Mouse (Mus musculus): Measurements from ENCODE around the gene Cbln3. TPM values are rescaled to one million over a fixed set of nuclear protein-coding genes. Genes with fewer than 3 reads are reported as not detected.

Gene Cbln3
- total RNA-seq, 2 experiments from 2014 or later, result not detected

GRCm38 (mm10) chr14:55852646-55853551, 31.3 kb downstream of the Cbln3 start:
- DNase-seq (ENCODE audit: low spot score), result no peak

GRCm38 (mm10) chr14:55850885-55851284, 33.3 kb downstream of the Cbln3 start:
- DNase-seq (ENCODE audit: low spot score), result no peak

GRCm38 (mm10) chr14:55845506-55846294, 38.5 kb downstream of the Cbln3 start:
- no peak for DNase-seq (ENCODE audit: low spot score)

- no peak for DNase-seq (ENCODE audit: low spot score)
These were observed 41.4 kb downstream of the Cbln3 start for GRCm38 (mm10) chr14:55842794-55843193.

DNA sequence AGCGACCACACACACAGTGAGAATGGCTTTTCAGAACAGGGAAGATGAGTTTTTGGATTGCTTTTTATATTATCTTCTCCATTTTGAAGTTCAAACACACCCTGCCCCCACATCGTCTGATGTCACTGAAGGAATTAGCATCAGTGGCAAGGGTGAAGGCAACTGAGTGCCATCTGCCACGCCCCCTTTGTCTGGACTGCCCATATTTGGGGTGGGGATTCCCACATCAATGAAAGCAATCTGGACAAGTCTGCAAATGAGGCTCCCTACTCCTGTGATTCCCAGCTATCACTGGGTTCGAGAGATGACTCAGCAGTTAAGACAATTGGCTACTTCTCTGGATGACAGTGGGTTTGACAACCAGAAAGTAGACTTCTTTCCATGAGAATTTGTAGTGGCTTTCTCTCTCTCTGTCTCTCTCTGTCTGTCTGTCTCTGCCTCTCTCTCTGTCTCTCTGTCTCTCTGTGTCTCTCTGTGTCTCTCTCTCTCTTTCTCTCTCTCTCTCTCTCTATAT, 43.3 kb downstream of the Cbln3 start:
- DNase-seq (ENCODE audit: low spot score), result no peak

GRCm38 (mm10) chr14:55838740-55839139, 45.5 kb downstream of the Cbln3 start:
- DNase-seq (ENCODE audit: low spot score), result no peak

- DNase-seq (ENCODE audit: low spot score), result no peak
These were observed 45.9 kb downstream of the Cbln3 start for GRCm38 (mm10) chr14:55838312-55838711.

DNA sequence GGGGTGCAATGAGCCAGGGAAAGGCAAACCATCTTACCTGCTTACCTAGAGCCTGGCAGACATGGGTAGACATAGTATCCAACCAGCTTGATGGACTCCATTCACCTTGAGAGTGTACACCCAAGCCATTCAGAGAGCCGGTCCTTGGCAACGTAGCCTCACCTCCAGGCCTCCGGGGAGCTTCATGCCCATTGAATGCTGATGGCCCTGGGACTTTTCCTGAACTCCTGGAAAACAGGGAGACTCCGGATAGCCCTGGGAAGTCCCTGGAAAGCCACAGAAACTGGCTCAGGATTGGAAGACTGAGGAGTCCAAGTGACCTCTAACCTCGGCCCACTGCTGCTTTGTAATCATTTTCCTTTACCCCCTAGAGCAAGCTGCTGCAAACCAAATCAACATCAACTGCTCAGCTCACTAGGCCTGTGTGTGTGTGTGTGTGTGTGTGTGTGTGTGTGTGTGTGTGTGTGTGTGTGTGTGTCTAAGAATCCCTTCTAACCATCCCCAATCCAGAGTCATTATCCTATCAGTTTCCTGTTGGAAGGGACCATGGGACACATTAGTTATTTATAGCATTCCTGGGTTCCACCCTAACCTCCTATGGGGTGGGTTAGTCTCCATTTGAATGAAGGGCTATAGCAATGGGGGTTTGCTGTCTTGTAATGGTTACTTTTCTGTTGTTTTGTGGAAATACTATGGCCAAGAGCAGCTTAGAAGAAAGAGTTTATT, 49.2 kb downstream of the Cbln3 start:
- no peak for DNase-seq (ENCODE audit: low spot score)

DNA sequence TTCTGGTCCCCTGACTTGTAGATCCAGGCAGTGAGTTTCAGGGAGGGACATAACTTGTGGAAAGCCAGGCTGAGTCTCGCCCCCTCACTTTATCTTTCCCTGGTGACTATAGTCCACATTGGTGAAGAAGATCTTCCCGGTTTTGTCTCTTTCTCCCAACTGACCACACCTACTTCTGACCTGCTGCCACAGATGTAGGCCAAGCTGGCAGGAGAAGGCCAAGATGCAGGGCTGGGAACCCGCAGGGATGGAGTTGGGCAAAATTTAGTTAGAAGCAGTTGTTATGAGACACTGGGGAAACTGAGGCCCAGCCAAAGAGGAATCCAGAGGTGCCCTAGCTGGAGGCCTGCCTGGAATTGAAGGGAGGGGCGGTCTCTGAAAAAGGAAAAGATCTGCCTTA, 51.1 kb downstream of the Cbln3 start:
- DNase-seq (ENCODE audit: low spot score), result no peak

GRCm38 (mm10) chr14:55830331-55830730, 53.9 kb downstream of the Cbln3 start:
- no peak for DNase-seq (ENCODE audit: low spot score)

DNA sequence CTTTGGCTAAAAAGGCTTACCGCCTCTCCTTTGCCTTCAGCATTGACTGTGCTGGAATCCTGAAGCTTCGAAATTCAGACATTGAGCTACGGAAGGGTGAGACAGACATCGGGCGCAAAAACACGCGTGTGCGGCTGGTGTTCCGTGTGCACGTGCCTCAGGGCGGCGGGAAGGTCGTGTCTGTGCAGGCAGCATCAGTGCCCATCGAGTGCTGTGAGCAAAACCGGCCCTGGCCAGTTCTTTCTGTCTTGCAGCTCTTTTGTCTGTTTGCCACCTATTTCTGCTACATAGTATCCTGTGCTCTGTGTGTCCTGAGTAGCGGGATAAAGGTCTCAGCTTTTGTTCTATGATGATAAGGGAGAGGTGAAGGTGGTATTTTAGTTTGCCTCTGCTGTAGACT, 54.3 kb downstream of the Cbln3 start:
- DNase-seq (ENCODE audit: low spot score), result no peak

Other genes starting within 250 kb of the Cbln3 start
- 10 to 100 TPM; 72.0 to 73.8 TPM for gene Ipo4, start 248.4 kb downstream of the Cbln3 start, total RNA-seq (2021)
- 1 to 10 TPM; 1.4 to 1.6 TPM for gene Gm49378, start 246.5 kb downstream of the Cbln3 start, total RNA-seq (2021)
- 10 to 100 TPM; 15.7 to 16.4 TPM for gene Tm9sf1, start 240.6 kb downstream of the Cbln3 start, total RNA-seq (2021)
- under 1 TPM in 1 of 2 experiments, not detected in 1; 0.24 TPM for gene Tssk4, start 234.2 kb downstream of the Cbln3 start, total RNA-seq (2021)
- gene Mdp1, start 223.9 kb downstream of the Cbln3 start, total RNA-seq (2021), result 10 to 100 TPM; 20.9 to 22.2 TPM
- 1 to 10 TPM; 2.1 to 2.4 TPM for gene Gmpr2, start 212.5 kb downstream of the Cbln3 start, total RNA-seq (2021)
- gene Nedd8, start 212.3 kb downstream of the Cbln3 start, total RNA-seq (2021), result 100 to 1,000 TPM; 188 to 201 TPM
- gene Tinf2, start 202.6 kb downstream of the Cbln3 start, total RNA-seq (2021), result 10 to 100 TPM; 12.1 to 15.7 TPM
- under 1 TPM in 1 of 2 experiments, not detected in 1; 0.17 TPM for gene Tgm1, start 170.5 kb downstream of the Cbln3 start, total RNA-seq (2021)
- 10 to 100 TPM; 10.4 to 11.5 TPM for gene Rabggta, start 162.1 kb downstream of the Cbln3 start, total RNA-seq (2021)
- gene Dhrs1, start 138.7 kb downstream of the Cbln3 start, total RNA-seq (2021), result 10 to 100 TPM; 29.5 to 32.1 TPM
- gene Nop9, start 138.7 kb downstream of the Cbln3 start, total RNA-seq (2021), result 1 to 10 TPM; 9.0 to 9.4 TPM
- not detected for gene Cideb, start 125.9 kb downstream of the Cbln3 start, total RNA-seq (2021)
- not detected for gene Ltb4r2, start 123.0 kb downstream of the Cbln3 start, total RNA-seq (2021)
- gene Ltb4r1, start 118.4 kb downstream of the Cbln3 start, total RNA-seq (2021), result under 1 TPM; 0.16 to 0.17 TPM
- gene Adcy4, start 100.3 kb downstream of the Cbln3 start, total RNA-seq (2021), result 1 to 10 TPM; 3.8 to 9.1 TPM
- 1 to 10 TPM; 1.6 to 2.5 TPM for gene Ripk3, start 95.5 kb downstream of the Cbln3 start, total RNA-seq (2021)
- gene Nfatc4, start 61.2 kb downstream of the Cbln3 start, total RNA-seq (2021), result 1 to 10 TPM; 1.5 to 3.3 TPM
- 1 to 10 TPM; 1.2 to 1.8 TPM for gene Nynrin, start 30.4 kb downstream of the Cbln3 start, total RNA-seq (2021)
- 1 to 10 TPM; 5.4 to 5.5 TPM for gene Khnyn, start 555 bp upstream of the Cbln3 start, total RNA-seq (2021)
- gene Sdr39u1, start 15.9 kb upstream of the Cbln3 start, total RNA-seq (2021), result 100 to 1,000 TPM; 125 to 126 TPM
- gene Cma1, start 60.3 kb upstream of the Cbln3 start, total RNA-seq (2021), result 1 to 10 TPM; 3.2 to 3.3 TPM
- not detected for gene Cma2, start 66.6 kb upstream of the Cbln3 start, total RNA-seq (2021)
- not detected for gene Mcpt1, start 133.6 kb upstream of the Cbln3 start, total RNA-seq (2021)
- not detected for gene Mcpt9, start 146.1 kb upstream of the Cbln3 start, total RNA-seq (2021)
- gene Mcpt2, start 157.6 kb upstream of the Cbln3 start, total RNA-seq (2021), result not detected
- 1 to 10 TPM; 2.1 to 4.6 TPM for gene Mcpt4, start 177.9 kb upstream of the Cbln3 start, total RNA-seq (2021)
- gene Mcpt8, start 200.9 kb upstream of the Cbln3 start, total RNA-seq (2021), result not detected
- gene Ctsg, start 218.2 kb upstream of the Cbln3 start, total RNA-seq (2021), result not detected
- not detected for gene Gzme, start 236.2 kb upstream of the Cbln3 start, total RNA-seq (2021)
- gene Gzmd, start 248.2 kb upstream of the Cbln3 start, total RNA-seq (2021), result not detected

Data from gastrocnemius, adult 18-20 months (tissue).